Mouse (Mus musculus) embryo, embryonic 11 days (tissue): ENCODE results near the gene Gm9844.
"Not testable (repeated sequence)": the region's sequence is repeated elsewhere in the genome, so short reads cannot be mapped to it uniquely, and the experiment has no call there.

Experiments
- DNase-seq: peaks from one replicate; pipeline ENCODE4 v3.0.0-alpha.2; 2015

The Gm9844 gene

DNA sequence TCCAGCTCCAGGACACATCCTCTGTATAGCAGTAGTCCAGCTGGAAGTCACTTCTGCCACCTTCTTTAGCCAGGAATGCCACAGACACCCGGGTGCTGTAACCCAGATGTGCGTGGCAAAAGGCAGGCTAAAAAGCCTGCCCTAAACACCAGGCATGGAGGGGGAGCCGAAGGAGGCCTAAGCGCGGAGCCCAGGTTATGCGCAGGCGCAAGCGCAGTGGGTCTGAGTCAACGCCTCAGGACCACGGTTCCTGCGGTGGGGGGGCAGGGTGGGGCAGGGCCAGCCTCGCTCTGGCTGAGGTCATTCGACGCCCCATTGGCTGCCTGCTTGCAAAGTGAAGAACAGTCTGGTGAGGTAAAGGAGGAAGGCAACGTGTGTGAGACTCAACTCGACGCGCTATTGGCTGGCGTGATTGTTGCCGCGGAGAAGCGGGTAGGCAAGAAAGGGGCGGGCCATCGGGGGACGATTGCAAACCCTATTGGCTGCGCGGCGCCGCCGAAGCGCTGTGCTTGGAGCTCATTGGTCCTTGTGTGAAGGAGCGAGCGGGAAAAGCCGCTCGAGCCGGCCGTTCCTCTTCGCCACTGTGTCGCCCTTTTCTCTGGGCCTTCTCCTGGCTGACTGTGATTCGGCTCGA lies 7.6 kb downstream of the Gm9844 start, which contains the start of the genes Lypd4 and Dmrtc2:
Lypd4 (minus strand) TSS at position 410 of the 634 bp plus-strand sequence.
Dmrtc2 (plus strand) TSS at position 526 of the 634 bp plus-strand sequence.
- DNase-seq, result peak; percentile 28

DNA sequence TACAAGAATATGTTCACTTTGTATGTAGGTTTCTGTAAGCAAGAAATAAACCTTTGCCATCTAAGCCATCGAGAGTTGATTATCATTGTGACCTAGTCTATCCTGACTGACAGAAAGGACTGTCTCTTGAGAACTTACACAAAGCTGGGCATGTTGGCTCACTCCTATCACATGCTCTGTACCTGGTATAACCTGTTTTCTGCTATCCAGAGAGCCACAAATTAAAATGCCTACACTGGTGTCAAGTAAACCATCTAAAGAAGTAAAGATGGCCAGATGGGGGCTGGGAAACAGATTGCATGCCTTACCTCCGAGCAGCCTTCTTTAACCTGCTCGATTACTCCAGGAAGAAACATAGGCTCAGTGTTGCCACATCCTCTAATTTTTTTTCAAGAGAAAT lies 15.6 kb downstream of the Gm9844 start:
- no peak for DNase-seq

DNA sequence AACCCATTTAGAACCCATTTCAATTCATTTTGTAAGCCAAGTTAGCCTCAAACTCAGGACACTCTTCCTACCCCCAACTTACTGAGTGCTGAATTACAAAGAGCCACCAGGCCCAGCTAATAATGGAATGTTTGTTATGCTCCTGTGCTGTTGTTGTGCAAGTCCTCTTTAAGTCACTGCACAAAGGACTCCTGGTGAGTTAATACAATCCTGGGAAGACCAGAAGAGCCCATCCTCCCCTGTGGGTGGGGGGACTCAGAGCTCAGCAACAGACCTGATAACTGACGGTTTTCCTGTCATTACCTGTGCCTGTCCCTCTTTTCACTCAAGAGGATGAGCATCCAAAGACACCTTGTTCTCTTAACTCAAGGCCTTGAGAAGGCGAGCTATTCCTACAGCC lies 17.6 kb downstream of the Gm9844 start:
- DNase-seq, result no peak

- DNase-seq, result no peak
Measured at GRCm38 (mm10) chr7:24882416-24883199, 20.6 kb downstream of the Gm9844 start.

DNA sequence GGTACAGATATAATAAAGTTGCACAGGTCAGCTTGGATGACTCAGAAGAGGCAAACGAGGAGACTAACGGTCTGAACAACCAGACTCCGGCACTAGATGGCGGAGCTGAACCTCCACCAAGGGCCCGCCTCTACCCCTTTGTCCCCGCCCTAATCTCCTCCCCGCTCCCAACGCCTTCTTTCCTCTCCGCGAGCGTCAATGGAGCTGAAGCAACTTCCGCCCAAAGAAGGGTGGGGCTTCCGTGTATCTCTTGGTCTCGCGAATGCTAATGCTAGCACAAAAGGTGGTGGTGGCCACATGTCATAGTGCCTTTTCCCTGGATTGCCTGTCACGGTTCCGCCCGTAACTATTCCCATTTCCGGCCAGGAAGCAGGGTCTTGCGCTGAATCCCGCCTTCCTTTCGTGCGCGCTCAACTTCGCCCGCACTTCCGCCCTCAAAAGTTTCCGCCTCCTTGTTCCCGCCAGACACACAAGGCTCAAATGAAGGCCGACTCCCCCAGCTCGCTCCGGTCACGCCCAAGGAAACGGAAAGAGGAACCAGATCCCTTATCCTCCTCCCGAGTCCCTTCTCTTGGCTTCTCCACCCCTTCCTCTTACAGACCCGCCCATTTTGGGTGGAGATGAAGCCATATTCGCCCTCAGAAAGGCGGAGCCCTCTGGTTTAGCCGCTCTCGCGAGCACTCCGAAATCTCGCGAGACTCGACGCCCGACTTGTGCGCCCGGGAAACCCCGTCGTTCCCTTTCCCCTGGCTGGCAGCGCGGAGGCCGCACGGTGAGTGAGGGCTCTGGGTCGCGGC lies 22.1 kb downstream of the Gm9844 start, which contains the start of gene Rps19:
Rps19 (plus strand) TSS at position 476 of the 797 bp plus-strand sequence.
- peak; percentile 100 for DNase-seq

- DNase-seq, result no peak
Measured at GRCm38 (mm10) chr7:24884693-24885291, 22.8 kb downstream of the Gm9844 start.

GRCm38 (mm10) chr7:24885468-24886307 lies 23.7 kb downstream of the Gm9844 start:
- no peak for DNase-seq

- no peak for DNase-seq
Measured at GRCm38 (mm10) chr7:24886308-24886633, 24.3 kb downstream of the Gm9844 start.

DNA sequence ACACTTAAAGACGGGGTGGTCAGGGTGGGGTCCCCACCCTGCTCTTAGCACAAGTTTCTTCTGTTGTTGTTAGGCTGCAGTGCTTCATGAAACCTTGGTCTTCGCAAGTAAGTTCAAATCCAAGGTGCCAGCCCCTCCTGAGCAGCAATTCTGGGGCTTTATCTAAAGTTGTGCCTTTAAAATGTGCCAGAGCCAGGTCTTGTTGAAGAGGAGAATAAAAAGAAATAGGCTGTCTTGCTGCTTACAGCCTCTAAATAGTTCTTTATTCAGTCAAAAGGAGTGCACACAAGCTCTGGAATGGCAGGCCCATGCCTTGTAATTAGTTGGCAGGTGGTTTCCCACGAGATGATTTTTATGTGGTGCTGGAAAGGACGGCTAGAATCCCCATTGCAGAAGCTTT lies 25.1 kb downstream of the Gm9844 start:
- DNase-seq, result no peak

GRCm38 (mm10) chr7:24889431-24890220 lies 27.6 kb downstream of the Gm9844 start:
- DNase-seq, result no peak

GRCm38 (mm10) chr7:24890281-24891216 lies 28.5 kb downstream of the Gm9844 start:
- peak; percentile 89 for DNase-seq

GRCm38 (mm10) chr7:24891241-24892124 lies 29.5 kb downstream of the Gm9844 start:
- no peak for DNase-seq

DNA sequence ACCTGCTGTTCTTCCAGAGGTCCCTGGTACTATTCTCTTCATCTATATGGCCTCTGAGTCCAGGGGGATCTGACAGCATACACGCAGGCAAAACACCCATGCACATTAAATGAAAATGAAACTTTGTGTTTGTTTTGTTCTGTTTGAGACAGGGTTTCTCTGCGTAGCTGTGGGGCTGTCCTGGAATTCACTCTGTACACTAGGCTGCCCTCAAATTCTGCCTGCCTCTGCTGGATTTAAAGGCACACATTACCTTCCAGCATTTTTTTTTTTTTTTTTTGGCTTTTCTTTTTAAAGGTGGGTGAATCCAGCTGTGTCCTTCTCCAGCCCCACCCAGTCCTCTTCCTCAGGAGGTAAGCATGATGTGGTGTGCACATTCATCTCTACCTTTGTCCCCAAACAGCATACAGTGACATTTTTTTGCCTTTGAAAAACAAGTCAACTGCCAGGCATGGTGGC lies 30.1 kb downstream of the Gm9844 start:
- DNase-seq, result no peak

DNA sequence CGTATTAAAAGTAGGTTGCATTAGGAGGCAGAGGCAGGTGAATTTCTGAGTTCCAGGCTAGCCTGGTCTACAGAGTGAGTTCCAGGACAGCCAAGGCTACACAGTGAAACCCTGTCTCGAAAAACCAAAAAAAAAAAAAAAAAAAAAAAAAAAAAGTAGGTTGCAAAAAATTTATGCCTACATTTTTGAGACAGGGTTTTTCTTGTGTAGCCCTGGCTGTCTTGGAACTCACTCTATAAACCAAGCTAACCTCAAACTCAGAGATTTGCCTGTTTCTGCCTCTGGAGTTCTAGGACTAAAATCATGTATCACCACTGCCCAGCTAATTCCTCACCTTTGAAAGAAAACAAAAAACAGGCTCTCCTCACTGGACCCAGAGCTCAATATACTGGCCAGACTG lies 33.7 kb downstream of the Gm9844 start:
- DNase-seq, result not testable (repeated sequence)

GRCm38 (mm10) chr7:24896269-24896668 lies 34.3 kb downstream of the Gm9844 start:
- no peak for DNase-seq

DNA sequence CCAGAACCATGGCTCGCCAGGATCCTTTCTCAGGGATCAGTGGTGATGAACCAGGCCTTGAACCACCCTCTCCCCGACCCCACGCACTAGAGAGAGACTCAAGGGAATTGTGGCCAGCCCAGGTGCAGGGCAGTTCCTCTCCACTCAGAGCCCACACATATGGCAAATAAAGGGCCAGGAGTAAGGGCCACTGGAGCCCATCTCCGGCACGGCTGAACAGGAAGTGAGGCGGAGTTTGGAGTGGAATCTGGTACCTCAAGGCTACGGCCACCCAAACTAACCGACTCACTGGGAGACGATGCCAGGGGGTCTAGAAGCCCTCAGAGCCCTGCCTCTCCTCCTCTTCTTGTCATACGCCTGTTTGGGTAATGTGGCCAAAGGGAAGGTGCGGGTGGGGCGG lies 35.2 kb downstream of the Gm9844 start, which contains the start of gene Cd79a:
Cd79a (plus strand) TSS at position 158 of the 400 bp plus-strand sequence.
- DNase-seq, result no peak

DNA sequence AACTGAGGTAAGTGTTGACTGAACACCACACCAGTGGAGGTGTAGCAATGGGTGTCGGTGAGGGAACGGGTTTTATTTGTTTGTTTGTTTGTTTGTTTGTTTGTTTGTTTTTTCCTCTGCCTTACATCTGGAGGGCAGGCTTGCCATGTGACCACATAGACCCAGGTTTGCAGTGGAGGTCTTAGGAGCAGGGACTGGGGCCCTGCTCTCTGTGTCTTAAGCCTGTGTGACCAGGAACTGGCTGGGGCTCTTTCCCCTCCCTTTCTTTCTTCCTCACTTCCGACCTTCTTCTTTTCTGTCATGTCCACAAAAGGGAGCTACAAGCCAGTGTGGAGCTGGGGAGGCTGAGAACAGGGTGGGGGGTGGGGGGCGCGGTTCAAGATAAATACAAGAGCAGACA lies 35.9 kb downstream of the Gm9844 start:
- no peak for DNase-seq

- no peak for DNase-seq
Measured at GRCm38 (mm10) chr7:24901114-24901513, 39.1 kb downstream of the Gm9844 start.

DNA sequence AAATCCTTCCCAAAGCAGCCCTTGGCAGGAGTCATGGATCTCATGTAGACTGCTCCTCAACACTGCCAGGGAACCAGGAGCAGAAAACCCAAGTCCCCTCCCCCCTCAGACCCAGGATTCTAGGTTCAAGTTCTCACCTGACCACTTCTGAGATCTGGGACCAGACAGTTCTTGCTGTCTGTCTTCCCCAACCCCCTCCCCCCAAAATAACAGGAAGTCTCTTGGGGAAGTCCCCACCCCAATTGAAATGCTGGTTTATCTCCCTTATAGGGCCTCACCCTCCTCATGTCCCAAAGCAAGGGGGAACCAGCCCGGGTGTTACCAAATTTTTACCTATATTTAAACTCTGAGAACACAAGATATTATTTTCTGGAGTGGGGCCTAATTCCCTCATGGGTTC lies 39.8 kb downstream of the Gm9844 start:
- DNase-seq, result no peak
